Mouse (Mus musculus): ENCODE data around the gene Gm609. TPM values are rescaled to one million over a fixed set of nuclear protein-coding genes. Genes with fewer than 3 reads are reported as not detected.

The Gm609 gene
- 0.21 TPM for polyA plus RNA-seq (2017; shearing (Covaris generic))

GRCm38 (mm10) chr16:45492927-45493326, at the start of gene Gm609:
Gene Gm609, minus strand, starts transcription at chr16:45492969.

GRCm38 (mm10) chr16:45535009-45535408, 42.2 kb upstream of the Gm609 start, which contains the start of gene Slc9c1:
Gene Slc9c1, plus strand, starts transcription at chr16:45535309.

GRCm38 (mm10) chr16:45531950-45532349, 39.2 kb upstream of the Gm609 start, which contains the start of gene Gm17783:
Gene Gm17783, minus strand, starts transcription at chr16:45532050.

GRCm38 (mm10) chr16:45408425-45409063, 84.2 kb downstream of the Gm609 start, which contains the start of gene Cd200:
Gene Cd200, minus strand, starts transcription at chr16:45409053.

Other genes starting within 250 kb of the Gm609 start
- gene Cd200, start 83.9 kb downstream of the Gm609 start, polyA plus RNA-seq (2017; shearing (Covaris generic)) = 4.3 TPM
- gene Gm17783, start 39.1 kb upstream of the Gm609 start, polyA plus RNA-seq (2017; shearing (Covaris generic)) = not detected
- not detected for gene Slc9c1, start 42.3 kb upstream of the Gm609 start, polyA plus RNA-seq (2017; shearing (Covaris generic))
- gene Gcsam, start 117.4 kb upstream of the Gm609 start, polyA plus RNA-seq (2017; shearing (Covaris generic)) = 0.49 TPM
- gene BC016579, start 161.1 kb upstream of the Gm609 start, polyA plus RNA-seq (2017; shearing (Covaris generic)) = not detected
- gene Tmprss7, start 200.7 kb upstream of the Gm609 start, polyA plus RNA-seq (2017; shearing (Covaris generic)) = not detected
- gene Tagln3, start 231.6 kb upstream of the Gm609 start, polyA plus RNA-seq (2017; shearing (Covaris generic)) = not detected
- gene Abhd10, start 250.0 kb upstream of the Gm609 start, polyA plus RNA-seq (2017; shearing (Covaris generic)) = 30.8 TPM